In the genomic region with DNA sequence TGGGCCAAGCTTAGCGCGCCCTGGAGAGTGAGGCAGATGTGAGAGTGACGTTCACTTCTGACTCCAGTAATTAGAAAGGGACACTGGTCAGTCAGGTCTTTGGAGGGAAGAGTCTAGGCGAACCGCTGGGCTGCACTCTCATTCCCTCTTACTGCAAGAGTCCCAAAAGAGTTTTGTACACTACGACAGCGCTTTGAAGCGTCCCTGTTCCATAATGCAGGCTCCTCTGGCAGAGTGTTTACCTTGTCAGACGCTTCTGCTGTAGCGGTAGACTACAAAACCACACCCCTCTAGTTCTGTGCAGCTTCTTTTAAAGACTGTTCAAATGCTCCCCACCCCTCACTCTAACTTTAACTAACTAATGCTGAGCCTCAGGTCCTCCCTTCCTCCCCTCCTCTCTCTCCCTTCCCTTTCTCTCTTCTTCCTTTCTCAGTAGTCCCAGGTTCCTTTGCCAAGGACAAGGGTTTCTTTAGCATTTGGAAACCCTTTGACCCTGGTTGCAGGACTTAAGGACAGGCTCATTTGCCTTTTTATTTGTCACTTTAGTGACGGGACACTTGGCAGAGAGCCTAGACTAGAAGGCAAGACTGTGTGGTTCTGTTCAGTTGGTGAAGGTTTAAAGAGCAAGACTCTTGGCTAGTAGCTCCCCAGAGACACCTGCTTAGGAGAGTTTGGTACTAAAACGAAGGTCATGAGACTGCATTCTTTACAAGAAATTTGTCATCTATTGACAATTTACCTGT, we compare ENCODE assay signal across 8 mouse cellular contexts. TPM values are rescaled to one million over a fixed set of nuclear protein-coding genes. Genes with fewer than 3 reads are reported as not detected.
A peak's percentile ranks its signal among the peaks of the same experiment; 100 is the strongest.
DNase-seq lines count a peak whose midpoint lies in the region; ATAC-seq lines count a peak whose summit lies in the region.

No protein-coding gene starts in this region.

- 4% methylated on average over 12 of the region's 12 CpGs for WGBS in limb, embryonic 10.5 days
- 2% methylated on average over 12 of the region's 12 CpGs for WGBS in stomach, embryonic 15.5 days

- peak overlapping the region; percentile 56 for H3K4me3 ChIP-seq in limb, embryonic 10.5 days
- H3K4me3 ChIP-seq in stomach, embryonic 15.5 days (replicated peaks), result peak overlapping the region; percentile 45

- H3K9ac ChIP-seq in stomach, embryonic 15.5 days, result no peak overlapping the region

- H3K4me1 ChIP-seq in limb, embryonic 10.5 days, result peaks cover 15% of the 10 kb centered on the region
- peaks cover 7% of the 10 kb centered on the region; the same call in 1 of the 2 replicates for H3K4me1 ChIP-seq in stomach, embryonic 15.5 days

- no peaks in the 10 kb centered on the region for H3K36me3 ChIP-seq in limb, embryonic 10.5 days
- no peaks in the 10 kb centered on the region for H3K36me3 ChIP-seq in stomach, embryonic 15.5 days

- H3K27me3 ChIP-seq in limb, embryonic 10.5 days (ENCODE audit: low read depth, poor library complexity, severe bottlenecking), result peaks cover 39% of the 10 kb centered on the region
- H3K27me3 ChIP-seq in stomach, embryonic 15.5 days (replicated peaks), result peaks cover 20% of the 10 kb centered on the region

- no peaks in the 10 kb centered on the region for H3K9me3 ChIP-seq in limb, embryonic 10.5 days (replicated peaks)
- no peaks in the 10 kb centered on the region for H3K9me3 ChIP-seq in stomach, embryonic 15.5 days

- intact Hi-C loops in left cerebral cortex, postnatal 25 days (cut with DNase I), result loop anchor here (5.0 kb wide), 1 partner anchor 239 kb away; no protein-coding TSS in a partner anchor

- H3K4me2 ChIP-seq in stomach, embryonic 15.5 days, result peak overlapping the region; percentile 96

- no peak; the same call in 1 of the 2 replicates for ATAC-seq in stomach, embryonic 15.5 days (ENCODE audit: insufficient read depth, low FRiP score, low read depth)

- peak; percentile 5 for DNase-seq in adrenal gland, adult 8-10 months
- DNase-seq in adrenal gland, postnatal 4 days (ENCODE audit: low spot score in 2 of 2), result no peak
- peak; percentile 9 for DNase-seq in right cerebral cortex, postnatal 4 days
- DNase-seq in right cerebral cortex, adult 2 months (ENCODE audit: low spot score in 2 of 2), result no peak
- DNase-seq in limb, embryonic 10.5 days (ENCODE audit: low spot score), result no peak
- no peak for DNase-seq in left cerebral cortex, postnatal 25 days (ENCODE audit: low spot score in 2 of 2)
- no peak for DNase-seq in thymus, postnatal 36 days

- H3K27ac ChIP-seq in limb, embryonic 10.5 days, result no peak overlapping the region
- no peak overlapping the region for H3K27ac ChIP-seq in stomach, embryonic 15.5 days

RNA-seq across cellular contexts. Expression of a gene that starts 0.6 kb away (rescaled TPM):
- total RNA-seq in adrenal gland, adult 8-10 months (2022), result under 1 TPM; 0.46 to 1.00 (median 0.54) TPM
- total RNA-seq in adrenal gland, postnatal 4 days (2021), result 1 to 10 TPM in 1 of 2 experiments, under 1 TPM in 1; 0.96 to 1.1 TPM
- polyA plus RNA-seq in limb, embryonic 10.5 days (2016; fragmentation: Nextera tagmentation; extraction: Ambion mirVana), result 0.20 and 0.36 TPM in 2 replicates
- polyA plus RNA-seq in stomach, embryonic 15.5 days (2015; fragmentation: Nextera tagmentation; extraction: Ambion mirVana), result 0.49 and 0.55 TPM in 2 replicates
- 10 to 100 TPM; 55.5 to 58.0 TPM for total RNA-seq in left cerebral cortex, postnatal 25 days (2021)

Comparison
In these comparisons a context has a peak if more than half of its experiments do, and no peak if none do; other contexts are left out.
1. DNase-seq: peak in adrenal gland, adult 8-10 months (single experiment) and right cerebral cortex, postnatal 4 days (single experiment); none in adrenal gland, postnatal 4 days (0 of 2), right cerebral cortex, adult 2 months (0 of 2), limb, embryonic 10.5 days (single experiment), left cerebral cortex, postnatal 25 days (0 of 2) and thymus, postnatal 36 days (0 of 2).
2. RNA of a gene that starts 0.6 kb away (total RNA-seq): 55.5 to 58.0 TPM in left cerebral cortex, postnatal 25 days; 0.96 to 1.1 TPM in adrenal gland, postnatal 4 days and 0.46 to 1.00 TPM in adrenal gland, adult 8-10 months; every median in the first group is over 10 times any median in the second.